Mouse (Mus musculus): ENCODE results near the gene Mpzl2.

GRCm38 (mm10) chr9:45009180-45010078 lies 30.2 kb upstream of the Mpzl2 start, which contains the start of gene Cd3e:
- TF ChIP-seq EP300 (optimal IDR thresholded peaks at IDR 0.05): no peak
- TF ChIP-seq CTCF (IDR thresholded peaks at IDR 0.05; ENCODE audit: low read depth): no peak
